Mouse (Mus musculus) kidney, adult 18-20 months (tissue): ENCODE data around the gene Med12l.

Source experiments
- DNase-seq: peaks from one replicate; pipeline ENCODE4 v3.0.0; 2021

The Med12l gene

GRCm38 (mm10) chr3:59341647-59342427 lies 336.2 kb downstream of the Med12l start:
- no peak for DNase-seq

DNA sequence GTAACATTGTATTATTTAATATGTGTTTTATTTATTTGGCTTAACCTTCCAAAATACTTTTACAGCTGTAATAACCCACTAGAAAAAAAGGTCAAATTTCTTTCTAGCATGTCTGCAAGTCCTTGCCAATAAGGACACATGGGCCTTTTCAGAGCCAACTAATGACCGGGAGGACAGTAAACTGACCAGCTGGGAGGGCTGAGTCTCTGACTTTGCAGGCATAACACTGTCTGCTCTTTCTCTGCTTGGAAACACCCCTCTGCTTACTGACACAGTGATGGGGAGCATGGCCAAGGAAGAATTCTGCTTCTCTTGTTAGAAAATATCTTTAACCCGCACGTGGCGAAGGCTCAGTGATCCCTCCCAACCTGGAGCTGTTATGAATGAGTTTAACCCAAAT lies 337.4 kb downstream of the Med12l start:
- no peak for DNase-seq

DNA sequence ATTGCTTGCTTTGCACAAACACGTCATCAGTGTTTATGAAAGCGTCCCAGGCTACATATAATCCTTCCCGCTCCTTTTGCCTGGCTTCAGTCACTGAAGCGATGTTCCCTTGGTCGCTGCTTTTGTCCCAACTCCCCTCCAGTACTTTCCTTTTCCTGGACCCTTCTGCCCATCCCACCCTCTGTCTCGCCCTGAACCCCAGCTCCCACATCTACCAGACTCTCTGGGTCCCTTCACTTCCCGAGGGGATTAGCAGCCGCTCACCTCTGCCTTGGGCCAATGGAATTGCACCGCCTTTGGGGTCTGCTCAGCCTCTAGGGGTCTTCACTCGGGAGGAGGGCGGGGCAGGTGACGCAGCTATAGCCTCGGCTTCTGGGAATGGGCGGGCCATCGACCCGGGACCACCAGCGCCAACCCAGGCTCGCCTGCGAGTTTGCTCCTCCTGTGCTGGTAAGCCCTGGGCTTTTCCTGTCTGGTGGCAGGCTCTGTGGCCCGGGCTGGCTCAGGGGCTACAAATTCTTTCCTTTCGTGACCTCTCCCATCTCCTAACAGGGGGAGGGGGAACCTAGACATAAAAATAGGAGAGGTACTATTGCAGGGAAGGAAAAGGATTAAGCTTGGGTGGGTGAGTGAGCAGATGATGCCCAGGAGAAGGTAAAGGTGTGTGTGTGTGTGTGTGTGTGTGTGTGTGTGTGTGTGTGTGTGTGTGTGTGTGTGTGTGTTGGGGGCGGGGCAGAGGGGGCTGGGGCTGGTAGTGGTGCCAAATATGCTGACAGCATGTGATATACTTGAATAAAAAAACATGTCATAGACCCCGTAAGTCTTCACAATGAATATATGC lies 338.7 kb downstream of the Med12l start, which contains the start of gene Igsf10:
TSS of gene Igsf10 (minus strand) at position 330 of the 841 bp plus-strand sequence.
- DNase-seq: no peak

GRCm38 (mm10) chr3:59351768-59352167 lies 346.1 kb downstream of the Med12l start:
- no peak for DNase-seq

- DNase-seq: no peak
These were observed 348.5 kb downstream of the Med12l start for GRCm38 (mm10) chr3:59354156-59354555.

GRCm38 (mm10) chr3:59360102-59360501 lies 354.5 kb downstream of the Med12l start:
- no peak for DNase-seq

GRCm38 (mm10) chr3:59361895-59362294 lies 356.3 kb downstream of the Med12l start:
- no peak for DNase-seq
